Mouse (Mus musculus): ENCODE measurements around the gene Lrrn2. TPM values are rescaled to one million over a fixed set of nuclear protein-coding genes. Genes with fewer than 3 reads are reported as not detected.

Gene Lrrn2
- total RNA-seq, 2 experiments from 2014 or later = 0.43 to 0.62 TPM

- no peak for DNase-seq
- intact Hi-C loops (cut with DNase I) = no loop called here
Measured at GRCm38 (mm10) chr1:132881836-132882235, 1.8 kb downstream of the Lrrn2 start.

- intact Hi-C loops (cut with DNase I) = no loop called here
- DNase-seq = no peak
Measured at GRCm38 (mm10) chr1:132885701-132886100, 5.6 kb downstream of the Lrrn2 start.

- intact Hi-C loops (cut with DNase I) = no loop called here
- DNase-seq = no peak
Measured at GRCm38 (mm10) chr1:132886626-132887025, 6.6 kb downstream of the Lrrn2 start.

DNA sequence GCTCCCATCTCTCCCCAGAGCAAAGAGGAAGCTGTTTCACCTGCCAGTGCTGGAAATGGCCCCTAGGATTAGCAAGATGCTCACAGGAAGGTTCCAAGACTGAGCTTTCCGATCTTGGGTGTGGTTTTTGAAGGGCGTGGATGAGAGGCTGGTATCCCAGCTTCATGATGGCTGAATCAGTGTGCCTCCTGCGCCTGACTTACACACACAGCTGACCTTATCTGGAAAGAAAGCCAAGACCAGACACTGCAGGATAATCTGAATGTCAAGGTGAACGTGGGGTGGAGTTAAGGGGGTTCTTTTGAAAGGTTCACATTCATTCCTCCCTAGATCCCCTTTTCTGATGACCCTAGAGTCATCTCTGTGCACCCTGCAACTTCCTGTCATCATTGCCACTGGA is 8.7 kb downstream of the Lrrn2 start:
- no peak for DNase-seq
- intact Hi-C loops (cut with DNase I) = no loop called here

GRCm38 (mm10) chr1:132890161-132890794 is 10.2 kb downstream of the Lrrn2 start:
- no peak for DNase-seq
- intact Hi-C loops (cut with DNase I) = no loop called here

- intact Hi-C loops (cut with DNase I) = no loop called here
- DNase-seq = no peak
Measured at GRCm38 (mm10) chr1:132892065-132892464, 12.0 kb downstream of the Lrrn2 start.

DNA sequence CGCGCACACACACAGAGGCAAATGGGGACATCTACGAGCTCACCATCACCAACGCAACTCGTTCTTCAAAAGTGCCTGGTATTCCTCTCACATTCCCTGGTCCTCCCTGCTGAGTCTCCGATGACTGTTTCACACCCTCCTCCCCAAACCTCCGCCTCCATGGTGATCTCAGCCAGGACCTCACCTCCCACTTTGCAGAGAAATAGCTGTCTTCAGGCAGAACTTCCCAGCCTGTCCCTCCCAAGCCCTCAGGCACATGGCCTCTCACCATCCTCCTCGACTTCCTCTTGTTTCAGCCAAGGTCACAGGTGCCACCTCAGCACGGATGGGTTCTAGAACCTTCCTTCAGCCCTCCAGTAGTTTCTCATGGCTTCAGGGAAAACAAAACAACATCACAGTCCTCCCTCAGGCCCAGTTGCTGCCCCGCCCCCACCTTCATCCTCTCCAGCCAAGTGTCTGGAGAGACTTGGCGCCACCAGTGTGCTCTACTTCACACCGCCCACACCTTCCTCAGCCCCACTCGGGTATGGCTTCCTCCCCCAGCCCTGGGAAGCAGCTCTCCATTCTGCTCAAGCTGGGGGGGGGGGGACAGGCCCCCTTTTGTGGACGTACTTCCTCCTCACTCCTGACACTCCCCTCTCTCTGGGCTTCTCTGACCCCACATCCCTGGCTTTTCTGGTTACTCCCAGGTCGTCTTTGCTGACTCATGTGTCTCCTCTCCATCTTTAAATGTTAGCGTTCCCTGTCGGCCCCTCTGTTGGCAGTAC is 13.4 kb downstream of the Lrrn2 start:
- DNase-seq = no peak

GRCm38 (mm10) chr1:132899029-132899428 is 19.0 kb downstream of the Lrrn2 start:
- DNase-seq = no peak
- intact Hi-C loops (cut with DNase I) = no loop called here

More for the DNA sequence above, 13.4 kb downstream of the Lrrn2 start:
- intact Hi-C loops (cut with DNase I) = no loop called here

- DNase-seq = no peak
- intact Hi-C loops (cut with DNase I) = no loop called here
Measured at GRCm38 (mm10) chr1:132899626-132900025, 19.6 kb downstream of the Lrrn2 start.

DNA sequence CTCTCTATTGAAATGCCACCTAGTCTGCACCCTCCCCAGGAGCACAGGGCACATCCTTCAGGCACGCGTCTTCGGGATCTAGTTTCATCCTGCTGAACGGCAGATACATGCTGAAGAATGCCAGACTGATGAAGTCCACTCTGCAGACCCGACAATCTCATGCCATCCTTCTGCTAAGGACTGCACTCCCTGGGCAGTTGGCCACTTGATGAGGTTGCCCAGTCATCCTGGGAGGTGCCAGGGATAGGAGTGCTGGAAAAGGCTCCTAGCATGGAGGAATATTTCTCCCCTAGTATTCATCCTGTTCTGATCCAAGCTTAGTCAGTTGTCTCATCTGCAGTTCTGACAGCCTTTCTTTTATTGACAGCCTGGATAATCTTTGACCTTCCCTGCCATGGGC is 20.9 kb downstream of the Lrrn2 start:
- intact Hi-C loops (cut with DNase I) = no loop called here
- DNase-seq = no peak

GRCm38 (mm10) chr1:132903519-132903918 is 23.4 kb downstream of the Lrrn2 start:
- intact Hi-C loops (cut with DNase I) = no loop called here

GRCm38 (mm10) chr1:132909090-132909489 is 29.0 kb downstream of the Lrrn2 start:
- DNase-seq = no peak
- intact Hi-C loops (cut with DNase I) = no loop called here

More at GRCm38 (mm10) chr1:132903519-132903918, 23.4 kb downstream of the Lrrn2 start:
- no peak for DNase-seq

DNA sequence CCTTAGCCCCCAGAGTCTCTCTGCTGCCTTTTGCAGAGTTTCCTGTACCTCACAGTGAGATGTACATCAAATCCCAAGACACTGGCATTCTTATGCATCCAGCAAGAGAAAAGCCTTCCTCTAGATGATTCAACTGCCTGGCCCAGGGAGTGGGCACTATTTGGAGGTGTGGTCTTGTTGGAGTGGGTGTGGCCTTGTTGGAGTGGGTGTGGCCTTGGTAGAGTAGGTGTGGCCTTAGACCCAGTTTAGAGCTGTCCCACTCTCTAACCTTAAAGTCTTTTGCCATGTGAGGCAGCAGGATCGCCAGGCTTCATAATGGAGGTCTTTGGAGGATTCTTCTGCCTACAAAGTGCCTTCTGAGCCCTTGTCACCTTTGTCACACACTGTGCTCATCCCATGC is 29.9 kb downstream of the Lrrn2 start:
- intact Hi-C loops (cut with DNase I) = no loop called here
- no peak for DNase-seq

DNA sequence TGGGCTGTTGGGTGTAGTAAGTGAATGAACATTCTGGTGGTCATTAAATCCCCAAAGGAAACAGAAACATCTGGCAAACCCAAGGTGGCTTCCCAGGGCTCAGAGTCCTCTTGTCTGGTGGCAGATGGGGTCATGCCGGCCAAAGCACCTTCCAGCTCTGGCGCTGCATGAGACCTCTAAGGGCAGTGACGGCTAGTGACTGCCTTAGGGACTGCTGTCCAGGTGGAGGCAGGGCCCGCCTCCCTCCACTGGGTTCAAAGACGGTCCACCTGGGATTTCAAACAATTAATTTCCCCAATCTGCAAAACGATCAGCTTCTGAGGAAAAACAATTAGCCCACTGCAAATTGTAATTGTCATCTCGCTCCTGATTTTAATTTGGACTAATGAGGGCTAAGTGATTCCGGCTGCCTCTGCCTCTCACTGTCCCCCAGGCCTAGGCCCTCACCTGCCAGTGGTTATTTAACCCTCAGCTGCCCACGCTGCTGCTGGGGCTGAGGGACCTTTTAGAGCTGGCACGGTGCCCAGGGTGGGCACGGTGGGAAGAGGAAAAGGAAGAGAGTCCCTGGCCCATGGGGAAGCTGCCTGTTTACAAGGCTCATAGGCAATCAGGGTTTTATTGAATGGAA is 30.5 kb downstream of the Lrrn2 start:
- intact Hi-C loops (cut with DNase I) = no loop called here

GRCm38 (mm10) chr1:132915849-132916493 is 35.9 kb downstream of the Lrrn2 start:
- intact Hi-C loops (cut with DNase I) = no loop called here
- DNase-seq = no peak

More for the DNA sequence above, 30.5 kb downstream of the Lrrn2 start:
- no peak for DNase-seq

DNA sequence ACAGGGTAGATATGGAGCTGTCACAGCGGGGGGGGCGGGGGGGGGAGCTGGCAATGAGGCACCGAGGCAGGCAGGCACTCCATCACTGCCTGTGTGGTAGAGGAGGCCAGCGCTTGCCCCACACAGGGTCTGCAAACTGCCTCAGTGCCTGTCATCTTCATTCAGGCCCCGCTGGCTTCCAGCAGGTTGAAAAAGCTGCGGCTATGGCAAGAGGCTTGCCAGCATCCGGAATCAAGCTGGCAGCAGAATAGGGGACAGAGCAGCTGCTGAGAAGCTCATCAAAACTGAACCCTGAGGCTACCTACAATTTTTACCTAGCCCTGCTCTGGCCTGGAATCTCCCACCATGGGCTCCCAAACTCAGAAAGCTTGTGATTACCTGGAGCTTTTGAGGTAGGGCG is 37.5 kb downstream of the Lrrn2 start:
- intact Hi-C loops (cut with DNase I) = no loop called here
- DNase-seq = no peak

DNA sequence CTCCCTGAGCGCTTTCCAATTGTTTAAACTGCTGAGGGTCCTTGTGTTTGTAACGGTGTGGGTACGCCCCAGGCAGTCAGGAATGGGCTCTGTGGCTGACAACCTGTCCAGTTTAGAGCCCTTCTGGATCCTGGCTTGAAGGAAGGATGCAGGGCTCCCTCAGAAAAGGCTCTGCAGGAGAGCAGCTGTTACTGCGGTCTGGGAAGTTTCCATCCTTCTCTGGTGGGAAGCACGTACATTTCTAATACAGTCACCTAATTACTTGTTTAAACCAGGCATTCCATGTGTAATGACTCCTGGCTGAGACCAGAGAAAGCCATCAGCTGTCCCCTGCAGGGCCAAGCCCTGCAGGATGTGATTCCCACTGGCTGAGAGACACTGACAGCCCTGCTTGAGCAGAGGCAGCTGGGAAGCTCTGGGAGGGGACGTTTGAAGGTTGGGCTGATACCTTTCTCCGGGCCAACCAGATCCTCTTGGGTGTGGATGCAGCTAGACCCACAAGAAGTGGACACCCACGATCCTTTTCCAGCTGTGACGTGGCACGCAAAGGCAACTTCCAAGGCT is 38.1 kb downstream of the Lrrn2 start:
- no peak for DNase-seq

GRCm38 (mm10) chr1:132919258-132919657 is 39.2 kb downstream of the Lrrn2 start:
- intact Hi-C loops (cut with DNase I) = no loop called here
- DNase-seq = no peak

More for the DNA sequence above, 38.1 kb downstream of the Lrrn2 start:
- intact Hi-C loops (cut with DNase I) = no loop called here

DNA sequence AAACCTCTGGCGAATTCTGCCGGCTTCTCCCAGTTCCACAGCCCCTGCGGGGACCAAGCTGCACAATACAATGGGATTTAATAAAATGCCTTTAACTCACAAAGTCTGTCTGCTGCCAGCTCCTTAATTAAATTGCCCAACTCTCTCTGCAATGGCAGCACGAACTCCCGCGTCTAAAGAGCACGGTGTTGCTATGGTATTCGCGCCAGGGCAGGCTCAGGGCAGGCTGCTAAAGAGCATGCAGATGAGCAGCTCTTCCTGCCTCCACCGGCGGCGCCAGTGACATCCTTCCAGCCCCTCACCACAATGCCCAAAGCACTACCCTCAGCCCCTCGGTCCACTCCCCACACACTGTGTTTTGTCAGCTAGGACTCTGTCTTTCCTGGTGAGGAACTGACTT is 41.0 kb downstream of the Lrrn2 start:
- no peak for DNase-seq

DNA sequence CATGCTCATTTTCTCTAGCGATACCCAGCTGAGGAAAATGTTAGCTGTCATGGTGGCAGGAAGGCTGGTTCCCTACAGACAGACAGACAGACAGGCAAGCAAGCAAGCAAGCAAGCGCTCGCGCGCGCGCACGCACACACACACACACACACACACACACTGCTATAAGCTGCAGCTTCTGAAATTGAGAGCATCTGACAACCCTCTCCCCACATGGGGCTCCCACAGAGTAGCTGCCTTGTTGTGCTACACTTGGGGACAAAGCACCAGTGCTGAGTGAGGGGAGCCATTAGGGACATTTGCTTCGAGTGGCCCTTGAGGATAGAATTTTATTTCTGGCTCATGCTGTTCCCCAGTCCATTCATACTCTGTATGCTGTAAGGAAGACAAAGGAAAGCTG is 42.2 kb downstream of the Lrrn2 start:
- DNase-seq = no peak
- intact Hi-C loops (cut with DNase I) = no loop called here

More for the DNA sequence above, 41.0 kb downstream of the Lrrn2 start:
- intact Hi-C loops (cut with DNase I) = no loop called here

GRCm38 (mm10) chr1:132925270-132925669 is 45.2 kb downstream of the Lrrn2 start:
- no peak for DNase-seq
- intact Hi-C loops (cut with DNase I) = no loop called here
